ENCODE assay signal across 14 mouse cellular contexts in genomic region chr7:73625651-73626050, GRCm38 (mm10).
"Had no signal": no experiment of that assay in that cellular context is flagged by ENCODE, and none has a peak within 500 bp of the region (broad histone marks: within the 10 kb centered on the region; RNA-seq: fewer than 3 reads in every experiment).

No protein-coding gene starts in this region.

- H3K9ac ChIP-seq: liver, embryonic 13.5 days; lung, embryonic 14.5 days; midbrain, embryonic 12.5 days; midbrain, embryonic 15.5 days; neural tube, embryonic 13.5 days had no signal

- DNase-seq: kidney, postnatal 14 days; left cerebral cortex, postnatal 4 days; liver; liver, embryonic 13.5 days; lung, embryonic 14.5 days; thymus, adult 18-20 months; thymus, postnatal 36 days had no signal

- H3K4me2 ChIP-seq: liver, embryonic 13.5 days; lung, embryonic 14.5 days; midbrain, embryonic 12.5 days; midbrain, embryonic 15.5 days; neural tube, embryonic 13.5 days had no signal

- H3K27me3 ChIP-seq: liver, embryonic 13.5 days; midbrain, embryonic 15.5 days had no signal

- H3K27ac ChIP-seq: hindbrain, postnatal 0 days; liver, embryonic 13.5 days; macrophage; midbrain, embryonic 12.5 days; midbrain, embryonic 15.5 days; neural tube, embryonic 13.5 days had no signal

- H3K36me3 ChIP-seq: liver, embryonic 13.5 days; midbrain, embryonic 12.5 days; midbrain, embryonic 15.5 days; neural tube, embryonic 13.5 days had no signal

- H3K4me3 ChIP-seq: liver, embryonic 13.5 days; midbrain, embryonic 12.5 days; midbrain, embryonic 15.5 days; neural tube, embryonic 13.5 days had no signal

- H3K9me3 ChIP-seq: liver, embryonic 13.5 days; midbrain, embryonic 12.5 days; midbrain, embryonic 15.5 days; neural tube, embryonic 13.5 days had no signal

- ATAC-seq: hindbrain, postnatal 0 days; inflammation-experienced regulatory T-cells, adult 6 months; lung, postnatal 0 days; midbrain, embryonic 15.5 days had no signal
